22 mouse cellular contexts compared by ENCODE assay signal in the genomic region with DNA sequence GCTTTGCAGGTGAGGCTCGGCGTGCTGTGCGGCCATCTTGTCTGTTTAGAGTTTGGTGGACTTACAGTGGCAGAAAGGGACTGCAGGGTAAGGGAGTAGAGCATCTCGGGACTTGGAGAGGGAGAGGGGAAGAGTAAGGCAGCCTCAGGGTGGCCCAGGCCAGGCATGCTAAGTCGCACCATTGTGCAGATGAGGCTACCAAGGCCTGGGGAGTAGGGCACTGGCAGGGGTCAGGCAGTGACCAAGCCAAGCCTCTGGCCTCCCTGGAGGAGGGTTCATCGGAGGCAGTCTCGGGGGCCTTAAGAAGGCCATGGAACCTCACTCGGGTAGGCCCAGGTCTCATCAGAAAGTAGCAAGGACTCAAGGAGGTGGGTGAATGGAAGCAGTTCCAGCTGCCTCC. TPM values are rescaled to one million over a fixed set of nuclear protein-coding genes. Genes with fewer than 3 reads are reported as not detected.
"Had no signal": no experiment of that assay in that cellular context is flagged by ENCODE, and none has a peak within 500 bp of the region (broad histone marks: within the 10 kb centered on the region; RNA-seq: fewer than 3 reads in every experiment).

No protein-coding gene starts in this region.

- H3K4me3 ChIP-seq: kidney, embryonic 15.5 days; left cerebral cortex, adult 2 months; limb, embryonic 12.5 days; limb, embryonic 15.5 days; midbrain, embryonic 13.5 days; stomach, embryonic 15.5 days had no signal

- ATAC-seq: liver, postnatal 0 days; lung, postnatal 0 days; midbrain, embryonic 13.5 days; midbrain, embryonic 16.5 days had no signal

- DNase-seq: kidney, adult 2 months; kidney, postnatal 10 days; kidney, postnatal 36 days; layer of hippocampus, postnatal 36 days; liver, postnatal 0 days; lung, embryonic 14.5 days; spleen, adult 18-20 months; thymus, postnatal 25 days had no signal

- H3K4me2 ChIP-seq: kidney, embryonic 15.5 days; limb, embryonic 12.5 days; limb, embryonic 15.5 days; liver, embryonic 11.5 days; lung, embryonic 14.5 days; midbrain, embryonic 13.5 days; stomach, embryonic 15.5 days had no signal

- H3K27ac ChIP-seq: kidney, embryonic 15.5 days; left cerebral cortex, adult 2 months; limb, embryonic 12.5 days; limb, embryonic 15.5 days; liver, embryonic 14.5 days; macrophage; midbrain, embryonic 13.5 days; stomach, embryonic 15.5 days had no signal

- H3K27me3 ChIP-seq: kidney, embryonic 15.5 days; limb, embryonic 12.5 days; limb, embryonic 15.5 days; midbrain, embryonic 13.5 days; stomach, embryonic 15.5 days had no signal

- H3K4me1 ChIP-seq: kidney, embryonic 15.5 days; limb, embryonic 12.5 days; limb, embryonic 15.5 days; midbrain, embryonic 13.5 days; stomach, embryonic 15.5 days had no signal

- H3K9ac ChIP-seq: kidney, embryonic 15.5 days; limb, embryonic 12.5 days; limb, embryonic 15.5 days; liver, embryonic 14.5 days; liver, postnatal 0 days; lung, embryonic 14.5 days; midbrain, embryonic 13.5 days; stomach, embryonic 15.5 days had no signal

- H3K9me3 ChIP-seq: kidney, embryonic 15.5 days; limb, embryonic 12.5 days; limb, embryonic 15.5 days; midbrain, embryonic 13.5 days; stomach, embryonic 15.5 days had no signal

RNA-seq across cellular contexts. Expression of a gene that starts 40.9 kb away (rescaled TPM):
- polyA plus RNA-seq: kidney, embryonic 15.5 days; limb, embryonic 12.5 days; limb, embryonic 15.5 days; liver, embryonic 11.5 days; liver, postnatal 0 days; lung, embryonic 14.5 days; lung, postnatal 0 days; macrophage; midbrain, embryonic 13.5 days; midbrain, embryonic 16.5 days; neural tube, embryonic 11.5 days; neural tube, embryonic 14.5 days; stomach, embryonic 15.5 days; thymus, postnatal 0 days had no signal
